Mouse (Mus musculus) kidney, embryonic 16.5 days (tissue): ENCODE measurements around the gene Ppp2r2c. TPM values are rescaled to one million over a fixed set of nuclear protein-coding genes. Genes with fewer than 3 reads are reported as not detected.

Experiments used
- ATAC-seq: fragments of 200-750 bp; cut with Nextera tagmentation; 2 replicates; pipeline ENCODE4 v1.8.0; 2017; ENCODE audit warnings: moderate TSS enrichment; ENCODE audit not compliant: low FRiP score, low TSS enrichment
- H3K27ac ChIP-seq: fragments of 300-500 bp; sonication (generic); 2 replicates; pipeline ENCODE4 v1.5.1; 2014; ENCODE audit warnings: low read length
- H3K27me3 ChIP-seq: fragments of 300-500 bp; sonication (generic); 2 replicates; pipeline ENCODE4 v1.6.1; 2014; ENCODE audit warnings: low read length, control low read depth, mixed read lengths; ENCODE audit not compliant: insufficient read depth
- H3K36me3 ChIP-seq: fragments of 300-500 bp; sonication (generic); 2 replicates; pipeline ENCODE4 v1.6.1; 2014; ENCODE audit warnings: low read length, control low read depth, mixed read lengths; ENCODE audit not compliant: insufficient read depth
- H3K4me1 ChIP-seq: fragments of 300-500 bp; sonication (generic); 2 replicates; pipeline ENCODE4 v1.6.1; 2014; ENCODE audit warnings: low read length, control low read depth, mixed read lengths; ENCODE audit not compliant: insufficient read depth
- H3K4me2 ChIP-seq: fragments of 300-500 bp; sonication (generic); replicated peaks from 2 replicates; pipeline ENCODE4 v1.6.1; 2014; ENCODE audit warnings: low read depth, low read length
- H3K4me3 ChIP-seq: fragments of 300-500 bp; sonication (generic); 2 replicates; pipeline ENCODE4 v1.5.1; 2014; ENCODE audit warnings: mild to moderate bottlenecking, low read length
- H3K9ac ChIP-seq: fragments of 300-500 bp; sonication (generic); replicated peaks from 2 replicates; pipeline ENCODE4 v1.6.1; 2014; ENCODE audit warnings: low read length
- H3K9me3 ChIP-seq: fragments of 300-500 bp; sonication (generic); 2 replicates; pipeline ENCODE4 v1.6.1; 2016; ENCODE audit warnings: low read length, control low read depth
- WGBS: fragments of 180-500 bp; shearing (Covaris S2); extraction: QIAGEN DNeasy Blood & Tissue Kit; methylation state at CpG from one replicate; pipeline ENCODE4 v1.1.7; 2014; 5-methylcytosine and 5-hydroxymethylcytosine counted together
- polyA plus RNA-seq: library from polyadenylated mRNA; unstranded; fragments of >200 nt; fragmentation: Nextera tagmentation; extraction: Ambion mirVana; gene quantifications from 2 replicates; pipeline ENCODE4 v1.2.1, GENCODE M21; 2015

Ppp2r2c gene
- polyA plus RNA-seq, 1 experiment from 2014 or later = not detected

DNA sequence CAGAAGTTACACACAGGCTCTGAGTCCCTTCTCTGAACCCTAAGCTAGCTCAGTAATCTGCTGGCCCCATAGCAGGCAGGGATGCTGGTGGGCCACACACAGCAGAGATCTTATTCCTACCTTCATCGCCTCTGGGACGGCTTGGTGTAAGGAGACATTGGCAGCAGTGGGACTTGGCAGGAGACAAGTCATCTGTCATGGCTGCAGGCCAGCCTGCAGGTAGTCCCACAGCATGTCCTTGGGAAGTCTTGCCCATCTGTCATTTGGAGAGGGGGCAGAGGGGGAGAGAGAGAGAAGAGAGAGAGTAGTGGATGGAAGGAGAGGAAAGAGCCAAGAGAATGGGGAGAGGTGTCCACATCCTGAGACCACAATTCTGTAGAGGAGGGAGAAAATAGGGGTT is 35.8 kb downstream of the Ppp2r2c start:
- Histone ChIP-seq H3K4me3 (no peak overlapping the region), H3K4me2 (no peak overlapping the region), H3K27ac (no peak overlapping the region), H3K36me3 (no peaks in the 10 kb centered on the region), H3K9me3 (no peaks in the 10 kb centered on the region), H3K4me1 (no peaks in the 10 kb centered on the region), H3K27me3 (no peaks in the 10 kb centered on the region), H3K9ac (no peak overlapping the region)
- ATAC-seq = no peak
- 91% methylated on average over 2 of the region's 2 CpGs for WGBS

GRCm38 (mm10) chr5:36904703-36905102 is 36.4 kb downstream of the Ppp2r2c start:
- H3K36me3 ChIP-seq = no peaks in the 10 kb centered on the region
- H3K4me2 ChIP-seq = no peak overlapping the region
- H3K9ac ChIP-seq = no peak overlapping the region
- no peaks in the 10 kb centered on the region for H3K9me3 ChIP-seq
- H3K4me3 ChIP-seq = no peak overlapping the region
- no peaks in the 10 kb centered on the region for H3K4me1 ChIP-seq
- WGBS = 84% methylated on average over 9 of the region's 9 CpGs
- no peak for ATAC-seq
- H3K27me3 ChIP-seq = 0 out of 2 replicates have a peak, but pooled peaks cover 2% of the 10 kb centered on the region
- H3K27ac ChIP-seq = no peak overlapping the region

- Histone ChIP-seq H3K4me2 (no peak overlapping the region), H3K27me3 (0 out of 2 replicates have a peak, but pooled peaks cover 2% of the 10 kb centered on the region), H3K4me1 (no peaks in the 10 kb centered on the region), H3K4me3 (no peak overlapping the region), H3K9me3 (no peaks in the 10 kb centered on the region), H3K27ac (no peak overlapping the region), H3K9ac (no peak overlapping the region), H3K36me3 (no peaks in the 10 kb centered on the region)
- 0 out of 2 replicates have a peak, but pooled peaks have one; percentile 4 for ATAC-seq
- 67% methylated on average over 8 of the region's 8 CpGs for WGBS
These were observed 36.9 kb downstream of the Ppp2r2c start for GRCm38 (mm10) chr5:36905216-36905615.

DNA sequence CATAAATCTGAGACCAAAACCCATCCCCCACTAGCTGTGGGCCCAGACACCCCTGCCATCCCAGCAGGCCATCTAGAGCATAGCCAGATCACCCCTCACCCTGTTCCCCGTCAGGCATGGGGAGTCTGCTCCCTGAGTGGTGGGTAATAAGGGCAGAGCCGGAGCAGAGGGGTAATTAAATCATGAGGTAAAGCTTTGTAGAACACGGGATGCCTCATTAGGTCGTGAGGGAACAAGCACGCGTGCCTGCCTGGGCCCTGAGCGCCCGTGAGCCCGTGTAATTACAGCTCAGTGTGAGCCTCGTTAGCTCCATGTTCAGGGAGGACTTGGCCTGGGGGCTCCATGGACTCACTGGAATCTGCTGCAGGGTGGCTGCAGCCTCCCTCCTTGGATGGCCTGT is 39.4 kb downstream of the Ppp2r2c start:
- WGBS = 12% methylated on average over 10 of the region's 10 CpGs
- ATAC-seq = 0 out of 2 replicates have a peak, but pooled peaks have one; percentile 52
- H3K27ac ChIP-seq = no peak overlapping the region

GRCm38 (mm10) chr5:36909545-36909944 is 41.2 kb downstream of the Ppp2r2c start:
- WGBS = 85% methylated on average over 21 of the region's 21 CpGs

More for the DNA sequence above, 39.4 kb downstream of the Ppp2r2c start:
- H3K36me3 ChIP-seq = no peaks in the 10 kb centered on the region
- H3K4me3 ChIP-seq = no peak overlapping the region
- no peaks in the 10 kb centered on the region for H3K4me1 ChIP-seq
- H3K27me3 ChIP-seq = peaks cover 4% of the 10 kb centered on the region; the same call in 1 of the 2 replicates
- no peak overlapping the region for H3K9ac ChIP-seq
- no peaks in the 10 kb centered on the region for H3K9me3 ChIP-seq
- no peak overlapping the region for H3K4me2 ChIP-seq

DNA sequence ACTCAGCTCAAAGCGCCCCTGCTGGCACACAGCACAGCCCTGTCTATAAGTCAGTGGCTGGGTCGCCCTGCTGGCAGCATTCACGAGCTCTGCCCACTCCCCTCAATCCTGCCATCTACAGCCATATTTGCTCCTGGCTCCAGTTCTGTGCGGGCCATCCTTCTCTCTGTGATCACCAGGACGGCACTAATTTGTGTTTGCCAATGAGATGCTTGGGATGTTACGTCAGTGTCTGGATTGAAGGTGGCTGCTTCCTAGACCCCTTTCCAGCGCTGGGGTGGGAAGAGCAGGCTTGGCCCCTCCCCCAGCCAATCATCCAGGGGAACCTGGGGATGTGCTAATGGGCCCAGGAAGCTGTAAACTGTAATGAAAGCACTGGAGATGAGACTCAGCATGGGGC is 42.7 kb downstream of the Ppp2r2c start:
- no peak for ATAC-seq
- Histone ChIP-seq H3K9me3 (no peaks in the 10 kb centered on the region), H3K27me3 (peaks cover 8% of the 10 kb centered on the region; the same call in 1 of the 2 replicates), H3K4me2 (no peak overlapping the region), H3K27ac (no peak overlapping the region), H3K36me3 (no peaks in the 10 kb centered on the region), H3K4me3 (no peak overlapping the region), H3K4me1 (no peaks in the 10 kb centered on the region), H3K9ac (no peak overlapping the region)
- WGBS = 15% methylated on average over 7 of the region's 7 CpGs

More at GRCm38 (mm10) chr5:36909545-36909944, 41.2 kb downstream of the Ppp2r2c start:
- H3K27me3 ChIP-seq = peaks cover 8% of the 10 kb centered on the region; the same call in 1 of the 2 replicates
- no peak overlapping the region for H3K27ac ChIP-seq
- H3K4me3 ChIP-seq = no peak overlapping the region
- H3K4me2 ChIP-seq = no peak overlapping the region
- no peak for ATAC-seq
- H3K9ac ChIP-seq = no peak overlapping the region
- no peaks in the 10 kb centered on the region for H3K36me3 ChIP-seq
- H3K9me3 ChIP-seq = no peaks in the 10 kb centered on the region
- no peaks in the 10 kb centered on the region for H3K4me1 ChIP-seq

DNA sequence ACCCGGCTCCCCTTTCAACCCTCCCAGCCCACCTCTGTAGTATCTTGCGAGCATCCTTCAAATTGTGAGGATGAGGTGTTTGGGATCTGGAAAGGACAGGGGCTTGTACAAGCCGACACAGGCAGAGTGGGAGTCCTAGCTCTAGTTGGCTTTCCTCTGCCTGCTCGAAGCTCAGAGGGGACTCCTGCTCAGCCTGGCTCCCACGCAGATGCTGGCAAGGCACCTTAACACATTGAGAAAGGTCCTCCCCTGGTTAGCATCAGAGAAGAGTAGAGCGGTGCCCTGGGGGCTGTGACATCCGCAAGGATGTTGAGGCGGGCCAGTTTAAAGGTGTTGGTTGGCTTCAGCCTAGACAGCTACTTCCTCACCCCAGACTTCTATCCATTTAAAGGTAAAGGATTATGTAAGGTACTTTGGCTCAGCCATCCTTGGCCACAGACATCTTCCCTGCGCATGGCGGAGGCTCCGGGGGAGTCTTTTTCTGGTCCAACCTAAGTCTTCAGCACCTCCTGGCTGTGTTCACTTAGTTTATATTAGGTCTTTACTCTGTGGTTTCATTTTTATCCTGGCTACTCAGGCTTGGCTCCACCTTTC is 43.5 kb downstream of the Ppp2r2c start:
- Histone ChIP-seq H3K9me3 (no peaks in the 10 kb centered on the region), H3K27me3 (peaks cover 8% of the 10 kb centered on the region; the same call in 1 of the 2 replicates), H3K4me1 (no peaks in the 10 kb centered on the region), H3K4me3 (no peak overlapping the region), H3K36me3 (no peaks in the 10 kb centered on the region), H3K4me2 (no peak overlapping the region), H3K9ac (no peak overlapping the region), H3K27ac (no peak overlapping the region)
- WGBS = 59% methylated on average over 11 of the region's 11 CpGs
- no peak for ATAC-seq

DNA sequence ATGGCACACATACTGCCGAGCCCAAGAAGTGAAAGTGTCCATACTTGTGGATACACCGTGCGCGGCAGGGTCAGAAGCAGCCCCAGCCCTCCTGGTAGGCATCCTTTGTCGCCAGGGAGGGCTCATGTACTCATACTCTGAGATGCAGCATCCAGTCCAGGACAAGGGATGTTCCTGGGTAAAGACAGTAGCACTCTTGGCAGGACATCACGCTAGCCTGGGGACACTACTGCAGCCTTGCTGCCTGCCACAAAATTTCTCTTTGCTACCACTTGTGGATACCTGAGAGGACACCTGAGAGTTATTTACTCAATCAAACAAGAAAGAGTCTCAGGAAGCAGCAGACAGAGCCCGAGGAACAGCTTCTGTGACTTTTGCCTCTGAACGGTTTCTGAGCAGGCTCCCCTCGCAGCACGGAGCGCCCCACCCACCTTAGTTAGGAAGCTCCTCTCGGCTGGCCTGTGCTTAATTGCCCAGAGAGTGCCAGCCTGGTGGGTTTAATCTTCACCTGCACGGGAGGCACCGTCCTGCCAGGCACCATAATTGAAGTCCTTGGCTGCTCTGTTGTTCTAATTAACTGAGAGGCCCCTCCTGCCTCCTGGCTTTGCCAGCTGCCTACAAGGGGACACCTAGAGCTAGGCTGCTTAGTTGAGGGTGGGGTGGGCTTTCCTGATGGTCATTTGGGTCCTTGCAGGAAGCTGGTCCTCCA is 44.4 kb downstream of the Ppp2r2c start:
- H3K27ac ChIP-seq = no peak overlapping the region
- no peaks in the 10 kb centered on the region for H3K9me3 ChIP-seq
- H3K4me2 ChIP-seq = no peak overlapping the region
- no peak for ATAC-seq
- H3K27me3 ChIP-seq = peaks cover 8% of the 10 kb centered on the region; the same call in 1 of the 2 replicates
- H3K4me1 ChIP-seq = no peaks in the 10 kb centered on the region
- WGBS = 45% methylated on average over 14 of the region's 14 CpGs
- H3K36me3 ChIP-seq = no peaks in the 10 kb centered on the region
- no peak overlapping the region for H3K4me3 ChIP-seq
- H3K9ac ChIP-seq = no peak overlapping the region

- Histone ChIP-seq H3K27me3 (peaks cover 6% of the 10 kb centered on the region; the same call in 1 of the 2 replicates), H3K9me3 (no peaks in the 10 kb centered on the region), H3K9ac (no peak overlapping the region), H3K36me3 (no peaks in the 10 kb centered on the region), H3K4me1 (no peaks in the 10 kb centered on the region), H3K27ac (no peak overlapping the region), H3K4me3 (no peak overlapping the region), H3K4me2 (no peak overlapping the region)
- 81% methylated on average over 3 of the region's 3 CpGs for WGBS
- no peak for ATAC-seq
These were observed 46.9 kb downstream of the Ppp2r2c start for GRCm38 (mm10) chr5:36915256-36915655.

GRCm38 (mm10) chr5:36916581-36916980 is 48.3 kb downstream of the Ppp2r2c start:
- WGBS = 78% methylated on average over 4 of the region's 4 CpGs
- ATAC-seq = no peak
- H3K27me3 ChIP-seq = peaks cover 5% of the 10 kb centered on the region; the same call in 1 of the 2 replicates
- no peaks in the 10 kb centered on the region for H3K4me1 ChIP-seq
- no peak overlapping the region for H3K4me3 ChIP-seq
- H3K36me3 ChIP-seq = no peaks in the 10 kb centered on the region
- no peak overlapping the region for H3K4me2 ChIP-seq
- no peaks in the 10 kb centered on the region for H3K9me3 ChIP-seq
- H3K27ac ChIP-seq = no peak overlapping the region
- H3K9ac ChIP-seq = no peak overlapping the region
